ENCODE assay signal across 8 mouse cellular contexts in the genomic region with DNA sequence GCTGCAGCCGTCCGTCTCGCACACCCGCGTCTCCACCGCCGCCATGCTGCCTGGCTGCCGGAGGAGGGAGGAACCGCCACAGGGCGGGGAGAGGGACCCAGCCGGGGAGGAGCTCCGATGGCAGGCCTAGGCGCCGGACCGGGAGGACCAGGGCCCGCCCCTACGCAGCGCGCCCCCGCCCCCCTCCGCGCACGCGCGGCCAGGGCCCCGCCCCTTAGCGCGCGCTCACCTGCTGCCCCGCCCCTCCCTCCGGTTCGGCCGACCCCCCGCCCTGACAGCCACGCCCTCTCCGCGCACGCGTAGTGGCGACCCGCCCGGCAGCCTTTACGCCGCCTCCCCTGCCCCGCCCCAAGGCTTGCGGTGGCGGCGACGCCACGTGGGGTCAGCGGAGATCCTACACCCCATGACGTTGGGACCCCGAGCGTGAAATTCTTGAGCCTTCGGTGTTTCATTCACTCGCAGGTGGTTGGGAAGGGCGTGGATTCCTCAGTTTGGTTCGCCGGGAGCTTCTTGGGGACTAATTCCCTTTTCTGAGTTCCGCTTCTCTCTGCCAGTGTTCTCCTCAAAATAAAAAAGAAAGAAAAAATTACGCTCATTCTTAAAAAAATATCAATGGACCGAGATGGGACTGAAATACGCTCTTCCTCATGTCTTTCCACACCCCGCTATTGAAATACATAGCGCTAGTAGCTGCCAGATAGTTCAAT. TPM values are rescaled to one million over a fixed set of nuclear protein-coding genes. Genes with fewer than 3 reads are reported as not detected.
DNase-seq lines count a peak whose midpoint lies in the region; ATAC-seq lines count a peak whose summit lies in the region.

A gene (minus strand): TSS at position 189 of the 707 bp plus-strand sequence.

- H3K4me2 ChIP-seq in hindbrain, embryonic 16.5 days (ENCODE audit: low read length), result peak within 1 kb of the TSS; percentile 86

- H3K79me2 ChIP-seq in macrophage (ENCODE audit: inconsistent target), result peaks cover 43% of the 10 kb centered on the region

- H3K27me3 ChIP-seq in hindbrain, embryonic 16.5 days (replicated peaks; ENCODE audit: control insufficient read depth, insufficient read depth, low read length), result no peaks in the 10 kb centered on the region

- ATAC-seq in hindbrain, embryonic 16.5 days, result peak; percentile 99

- peak within 1 kb of the TSS; percentile 82 for H3K9ac ChIP-seq in hindbrain, embryonic 16.5 days (ENCODE audit: low read depth, low read length)

- WGBS in hindbrain, embryonic 16.5 days, result under 1% methylated on average over 34 of the region's 65 CpGs
- WGBS in macrophage (ENCODE audit: missing documents), result under 1% methylated on average over 16 of the region's 65 CpGs

- H3K27ac ChIP-seq in hindbrain, embryonic 16.5 days (ENCODE audit: low read depth, low read length), result peak within 1 kb of the TSS; percentile 68
- H3K27ac ChIP-seq in macrophage, result peak within 1 kb of the TSS; percentile 77

- no peaks in the 10 kb centered on the region for H3K9me3 ChIP-seq in hindbrain, embryonic 16.5 days (ENCODE audit: control insufficient read depth, low read length)

- peaks cover 12% of the 10 kb centered on the region for H3K4me1 ChIP-seq in hindbrain, embryonic 16.5 days (ENCODE audit: control insufficient read depth, insufficient read depth, low read depth, low read length)

- peak within 1 kb of the TSS; percentile 65 for H3K4me3 ChIP-seq in hindbrain, embryonic 16.5 days (ENCODE audit: low read length)
- peak within 1 kb of the TSS; percentile 65 for H3K4me3 ChIP-seq in macrophage (ENCODE audit: inconsistent target)

- peaks cover 6% of the 10 kb centered on the region for H3K36me3 ChIP-seq in hindbrain, embryonic 16.5 days (ENCODE audit: control insufficient read depth, insufficient read depth, low read length)
- H3K36me3 ChIP-seq in macrophage (ENCODE audit: inconsistent target), result no peaks in the 10 kb centered on the region

- DNase-seq in T-cell, adult 2 months (ENCODE audit: low spot score), result peak; percentile 97
- peak; percentile 92 to 97 for DNase-seq in cerebellum, postnatal 36 days
- DNase-seq in gastrocnemius, adult 18-20 months (ENCODE audit: low spot score), result peak; percentile 95
- peak; percentile 95 to 96 for DNase-seq in left cerebral cortex, adult 18-20 months (ENCODE audit: low spot score in 2 of 2)
- peak; percentile 95 for DNase-seq in right cerebral cortex, adult 18-20 months
- DNase-seq in urinary bladder, postnatal 10 days (ENCODE audit: low spot score), result peak; percentile 93

RNA-seq across cellular contexts. Expression of the gene that starts here (rescaled TPM):
- 10 to 100 TPM; 45.5 to 46.4 TPM for total RNA-seq in gastrocnemius, adult 18-20 months (2021)
- 45.7 and 47.5 TPM in 2 replicates for polyA plus RNA-seq in hindbrain, embryonic 16.5 days (2015; fragmentation: Nextera tagmentation; extraction: Ambion mirVana)
- total RNA-seq in left cerebral cortex, adult 18-20 months (2021), result 10 to 100 TPM; 43.7 to 46.0 TPM
- total RNA-seq in macrophage (2018; cell fraction: chromatin; rRNA removed), result 100 to 1,000 TPM in 9 of 26 experiments, 10 to 100 TPM in 17; 45.8 to 159 (median 88.1) TPM
- 10 to 100 TPM; 16.3 to 28.3 (median 23.1) TPM for total RNA-seq in macrophage (2018; cell fraction: cytosol; rRNA removed)
- 100 to 1,000 TPM in 1 of 26 experiments, 10 to 100 TPM in 25; 29.1 to 111 (median 68.4) TPM for total RNA-seq in macrophage (2018; cell fraction: nucleus; rRNA removed)
- 20.2 to 38.0 TPM (median 29.5 TPM) in 3 replicates for polyA plus RNA-seq in macrophage (2018)

Comparison
In these comparisons a context has a peak if more than half of its experiments do, and no peak if none do; other contexts are left out.
1. Peak in every context shown above with its lines: DNase-seq, ATAC-seq, H3K4me3 ChIP-seq and H3K27ac ChIP-seq.